Mouse (Mus musculus): ENCODE measurements around the gene Tbc1d8. TPM values are rescaled to one million over a fixed set of nuclear protein-coding genes. Genes with fewer than 3 reads are reported as not detected.

Tbc1d8 gene
- polyA plus RNA-seq, 1 experiment from 2014 or later = 9.1 TPM

DNA sequence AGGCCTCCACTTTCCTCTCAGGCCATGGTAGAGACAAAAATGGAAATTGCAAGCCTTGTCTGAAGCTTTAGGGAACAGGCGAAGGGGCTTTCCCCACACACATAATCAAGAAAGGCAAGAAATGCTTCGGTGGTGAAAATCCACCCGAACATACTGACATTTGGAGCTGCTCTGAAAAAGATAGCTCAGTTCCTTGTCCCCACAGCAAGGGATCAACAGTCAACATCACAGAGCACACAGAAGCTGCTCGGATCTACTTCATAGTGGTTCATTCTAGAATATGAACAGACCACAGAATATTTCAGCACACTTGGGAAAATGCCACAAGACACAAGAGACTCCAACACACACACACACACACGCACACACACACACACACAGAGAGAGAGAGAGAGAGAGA, 14.6 kb upstream of the Tbc1d8 start:
- no peak for ATAC-seq (replicated peaks; ENCODE audit: low FRiP score, low TSS enrichment, low read depth)
- Histone ChIP-seq H3K27me3 (replicated peaks; ENCODE audit: control insufficient read depth, insufficient read depth, low read length) (no peaks in the 10 kb centered on the region), H3K27ac (ENCODE audit: low read depth) (no peak overlapping the region), H3K9me3 (ENCODE audit: control insufficient read depth, low read length) (no peaks in the 10 kb centered on the region), H3K4me1 (replicated peaks; ENCODE audit: control insufficient read depth, insufficient read depth, low read length) (no peaks in the 10 kb centered on the region), H3K4me2 (ENCODE audit: low read length) (no peak overlapping the region), H3K36me3 (ENCODE audit: control insufficient read depth, insufficient read depth, low read length) (no peaks in the 10 kb centered on the region), H3K4me3 (ENCODE audit: low read depth, low read length) (no peak overlapping the region), H3K9ac (ENCODE audit: low read length) (no peak overlapping the region)
- no peak for DNase-seq (ENCODE audit: low spot score)
- 86% methylated on average over 5 of the region's 5 CpGs for WGBS

GRCm38 (mm10) chr1:39487370-39487769, 8.8 kb upstream of the Tbc1d8 start:
- Histone ChIP-seq H3K36me3 (ENCODE audit: control insufficient read depth, insufficient read depth, low read length) (no peaks in the 10 kb centered on the region), H3K27ac (ENCODE audit: low read depth) (no peak overlapping the region), H3K4me1 (replicated peaks; ENCODE audit: control insufficient read depth, insufficient read depth, low read length) (no peaks in the 10 kb centered on the region), H3K9ac (ENCODE audit: low read length) (no peak overlapping the region), H3K27me3 (replicated peaks; ENCODE audit: control insufficient read depth, insufficient read depth, low read length) (no peaks in the 10 kb centered on the region), H3K9me3 (ENCODE audit: control insufficient read depth, low read length) (no peaks in the 10 kb centered on the region), H3K4me2 (ENCODE audit: low read length) (no peak overlapping the region), H3K4me3 (ENCODE audit: low read depth, low read length) (no peak overlapping the region)
- ATAC-seq (replicated peaks; ENCODE audit: low FRiP score, low TSS enrichment, low read depth) = no peak
- DNase-seq (ENCODE audit: low spot score) = no peak
- 80% methylated on average over 3 of the region's 3 CpGs for WGBS

DNA sequence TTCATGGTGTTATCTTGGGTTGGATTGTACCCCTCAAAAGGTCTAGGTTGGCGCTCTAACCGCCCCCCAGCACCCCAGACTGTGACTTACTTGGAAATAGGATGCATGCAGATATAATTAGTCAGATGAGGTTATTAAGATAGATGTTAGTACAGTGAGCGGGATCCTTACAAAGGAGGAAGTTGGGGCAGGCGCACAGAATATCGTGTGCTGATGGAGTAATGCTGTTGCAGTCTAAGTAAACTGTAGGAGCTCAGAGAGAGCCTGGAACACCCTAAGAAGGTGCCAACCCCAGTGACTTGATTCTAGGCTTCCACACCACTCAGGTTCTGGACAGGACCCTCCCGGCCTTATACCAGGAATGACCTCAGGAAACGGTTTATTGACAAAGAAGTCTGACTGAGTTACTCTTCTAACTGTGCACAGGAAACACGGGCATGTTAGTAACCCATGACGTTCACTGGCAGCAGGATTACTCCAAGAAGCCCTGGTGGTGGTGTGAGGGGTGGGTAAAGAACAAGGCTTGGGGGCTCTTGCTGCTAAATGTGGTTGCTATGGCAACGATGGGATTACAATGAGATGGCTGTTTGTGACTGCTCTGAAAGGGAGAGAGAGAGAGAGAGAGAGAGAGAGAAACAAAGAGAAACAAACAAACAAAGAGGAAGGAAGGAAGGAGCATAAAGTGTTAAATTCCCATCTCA, 3.7 kb upstream of the Tbc1d8 start:
- DNase-seq (ENCODE audit: low spot score) = no peak
- no peak overlapping the region for H3K9ac ChIP-seq (ENCODE audit: low read length)
- ATAC-seq (replicated peaks; ENCODE audit: low FRiP score, low TSS enrichment, low read depth) = no peak
- H3K36me3 ChIP-seq (ENCODE audit: control insufficient read depth, insufficient read depth, low read length) = no peaks in the 10 kb centered on the region
- H3K9me3 ChIP-seq (ENCODE audit: control insufficient read depth, low read length) = no peaks in the 10 kb centered on the region
- H3K4me3 ChIP-seq (ENCODE audit: low read depth, low read length) = no peak overlapping the region
- no peak overlapping the region for H3K27ac ChIP-seq (ENCODE audit: low read depth)
- H3K27me3 ChIP-seq (replicated peaks; ENCODE audit: control insufficient read depth, insufficient read depth, low read length) = peaks cover 6% of the 10 kb centered on the region; the same call in 1 of the 2 replicates
- no peak overlapping the region for H3K4me2 ChIP-seq (ENCODE audit: low read length)
- WGBS = 62% methylated on average over 10 of the region's 10 CpGs
- H3K4me1 ChIP-seq (replicated peaks; ENCODE audit: control insufficient read depth, insufficient read depth, low read length) = no peaks in the 10 kb centered on the region

- peaks cover 6% of the 10 kb centered on the region; the same call in 1 of the 2 replicates for H3K27me3 ChIP-seq (replicated peaks; ENCODE audit: control insufficient read depth, insufficient read depth, low read length)
- H3K4me2 ChIP-seq (ENCODE audit: low read length) = peak overlapping the region; percentile 68
- no peaks in the 10 kb centered on the region for H3K4me1 ChIP-seq (replicated peaks; ENCODE audit: control insufficient read depth, insufficient read depth, low read length)
- DNase-seq (ENCODE audit: low spot score) = no peak
- 53% methylated on average over 5 of the region's 5 CpGs for WGBS
- H3K36me3 ChIP-seq (ENCODE audit: control insufficient read depth, insufficient read depth, low read length) = no peaks in the 10 kb centered on the region
- no peak for ATAC-seq (replicated peaks; ENCODE audit: low FRiP score, low TSS enrichment, low read depth)
- peaks cover 3% of the 10 kb centered on the region; the same call in 1 of the 2 replicates for H3K9me3 ChIP-seq (ENCODE audit: control insufficient read depth, low read length)
- no peak overlapping the region for H3K27ac ChIP-seq (ENCODE audit: low read depth)
- no peak overlapping the region for H3K9ac ChIP-seq (ENCODE audit: low read length)
- peak overlapping the region; percentile 58; the same call in 1 of the 2 replicates for H3K4me3 ChIP-seq (ENCODE audit: low read depth, low read length)
Measured at GRCm38 (mm10) chr1:39479254-39479653, 699 bp upstream of the Tbc1d8 start.

DNA sequence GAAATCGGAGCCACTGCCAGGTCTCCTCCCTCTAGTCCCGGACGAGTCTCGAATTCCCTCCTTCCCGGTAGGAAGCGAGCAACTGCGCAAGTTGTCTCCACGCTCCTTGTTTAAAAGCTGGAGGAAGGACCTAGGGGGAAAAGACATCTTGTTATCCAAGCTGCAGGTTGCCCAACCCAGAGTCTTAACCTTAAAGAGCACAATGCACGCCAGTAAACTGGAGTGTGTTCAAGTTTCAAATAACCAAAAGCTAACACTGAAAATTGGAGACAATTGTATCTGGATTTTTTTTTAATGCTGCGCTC, 293 bp upstream of the Tbc1d8 start:
- Histone ChIP-seq H3K27me3 (replicated peaks; ENCODE audit: control insufficient read depth, insufficient read depth, low read length) (peaks cover 6% of the 10 kb centered on the region; the same call in 1 of the 2 replicates), H3K4me2 (ENCODE audit: low read length) (peak overlapping the region; percentile 68), H3K4me3 (ENCODE audit: low read depth, low read length) (peak overlapping the region; percentile 58), H3K4me1 (replicated peaks; ENCODE audit: control insufficient read depth, insufficient read depth, low read length) (no peaks in the 10 kb centered on the region), H3K36me3 (ENCODE audit: control insufficient read depth, insufficient read depth, low read length) (no peaks in the 10 kb centered on the region), H3K27ac (ENCODE audit: low read depth) (peak overlapping the region; percentile 71), H3K9ac (ENCODE audit: low read length) (no peak overlapping the region), H3K9me3 (ENCODE audit: control insufficient read depth, low read length) (peaks cover 3% of the 10 kb centered on the region; the same call in 1 of the 2 replicates)
- ATAC-seq (replicated peaks; ENCODE audit: low FRiP score, low TSS enrichment, low read depth) = peak; percentile 12; the same call in 1 of the 2 replicates
- WGBS = 4% methylated on average over 10 of the region's 10 CpGs
- no peak for DNase-seq (ENCODE audit: low spot score)

DNA sequence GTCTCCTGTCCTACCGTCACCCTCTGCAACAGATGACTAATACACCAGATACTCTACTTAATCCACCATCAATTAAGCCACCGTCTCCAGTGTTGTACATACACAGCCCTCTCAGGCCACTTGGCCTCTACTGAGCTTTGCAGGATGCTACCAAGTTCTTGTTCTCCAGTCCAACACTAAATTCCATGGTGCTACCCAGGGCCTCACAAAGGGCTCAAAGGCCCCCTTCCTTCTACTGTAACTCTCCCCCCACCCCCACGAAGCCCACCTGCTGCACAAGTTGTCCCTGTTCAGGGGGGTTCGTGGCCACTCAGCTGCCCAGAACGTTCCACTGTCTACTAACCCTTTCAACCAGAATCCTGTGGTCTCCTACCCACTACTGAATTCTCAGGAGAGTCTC, 1.5 kb downstream of the Tbc1d8 start:
- H3K36me3 ChIP-seq (ENCODE audit: control insufficient read depth, insufficient read depth, low read length) = no peaks in the 10 kb centered on the region
- DNase-seq (ENCODE audit: low spot score) (no peak), ATAC-seq (replicated peaks; ENCODE audit: low FRiP score, low TSS enrichment, low read depth) (no peak)
- 71% methylated on average over 5 of the region's 5 CpGs for WGBS
- H3K27me3 ChIP-seq (replicated peaks; ENCODE audit: control insufficient read depth, insufficient read depth, low read length) = peaks cover 6% of the 10 kb centered on the region; the same call in 1 of the 2 replicates
- H3K4me3 ChIP-seq (ENCODE audit: low read depth, low read length) = 0 out of 2 replicates have a peak overlapping the region, but pooled peaks have one; percentile 58
- H3K9me3 ChIP-seq (ENCODE audit: control insufficient read depth, low read length) = peaks cover 3% of the 10 kb centered on the region; the same call in 1 of the 2 replicates
- H3K27ac ChIP-seq (ENCODE audit: low read depth) = no peak overlapping the region
- H3K4me1 ChIP-seq (replicated peaks; ENCODE audit: control insufficient read depth, insufficient read depth, low read length) = no peaks in the 10 kb centered on the region
- H3K9ac ChIP-seq (ENCODE audit: low read length) = no peak overlapping the region
- H3K4me2 ChIP-seq (ENCODE audit: low read length) = peak overlapping the region; percentile 68

DNA sequence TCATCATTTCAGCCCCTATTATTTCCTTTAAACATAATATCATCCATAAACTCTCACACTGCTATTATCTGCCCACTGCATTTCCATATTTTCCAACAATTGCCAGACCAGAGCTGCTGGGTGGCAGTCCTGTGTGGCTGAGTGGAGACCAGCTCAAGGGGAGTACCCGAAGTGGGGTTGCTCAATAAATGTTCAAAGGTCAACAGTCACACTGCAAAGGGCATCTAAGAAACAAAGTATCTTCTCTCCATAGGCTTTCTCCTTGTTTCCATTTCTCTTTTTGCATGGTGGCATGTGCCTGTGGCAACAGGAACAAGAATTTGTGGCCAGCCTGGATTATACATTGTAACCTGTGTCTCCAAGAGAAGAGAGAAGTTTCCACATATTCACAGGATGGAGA, 2.2 kb downstream of the Tbc1d8 start:
- no peak for ATAC-seq (replicated peaks; ENCODE audit: low FRiP score, low TSS enrichment, low read depth)

DNA sequence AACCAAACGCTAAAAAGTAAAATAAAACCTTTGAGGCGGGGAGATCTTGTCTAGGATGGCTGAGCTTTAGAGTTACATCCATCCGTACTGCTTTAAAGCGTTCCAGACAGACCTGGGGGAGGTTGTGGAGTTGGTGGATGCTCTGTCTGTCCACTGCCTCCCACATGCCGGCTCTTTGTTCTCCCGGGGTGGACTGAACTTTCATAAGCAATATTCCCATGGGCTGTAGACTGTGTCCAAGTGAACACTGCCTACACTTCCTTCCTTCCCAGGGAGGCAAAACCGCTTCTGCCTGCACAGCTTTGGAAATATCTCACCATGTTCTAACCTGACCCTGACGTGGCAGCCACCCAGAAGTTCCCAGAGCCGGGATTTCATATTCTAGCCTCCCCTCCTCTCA, 4.0 kb downstream of the Tbc1d8 start:
- ATAC-seq (replicated peaks; ENCODE audit: low FRiP score, low TSS enrichment, low read depth) (no peak), DNase-seq (ENCODE audit: low spot score) (no peak)
- Histone ChIP-seq H3K4me1 (replicated peaks; ENCODE audit: control insufficient read depth, insufficient read depth, low read length) (0 out of 2 replicates have a peak, but pooled peaks cover 4% of the 10 kb centered on the region), H3K9me3 (ENCODE audit: control insufficient read depth, low read length) (peaks cover 3% of the 10 kb centered on the region; the same call in 1 of the 2 replicates), H3K4me3 (ENCODE audit: low read depth, low read length) (no peak overlapping the region), H3K27ac (ENCODE audit: low read depth) (no peak overlapping the region), H3K36me3 (ENCODE audit: control insufficient read depth, insufficient read depth, low read length) (no peaks in the 10 kb centered on the region), H3K27me3 (replicated peaks; ENCODE audit: control insufficient read depth, insufficient read depth, low read length) (peaks cover 6% of the 10 kb centered on the region; the same call in 1 of the 2 replicates), H3K9ac (ENCODE audit: low read length) (no peak overlapping the region), H3K4me2 (ENCODE audit: low read length) (no peak overlapping the region)
- WGBS = 74% methylated on average over 9 of the region's 9 CpGs

More for the DNA sequence above, 2.2 kb downstream of the Tbc1d8 start:
- Histone ChIP-seq H3K4me2 (ENCODE audit: low read length) (no peak overlapping the region), H3K36me3 (ENCODE audit: control insufficient read depth, insufficient read depth, low read length) (no peaks in the 10 kb centered on the region), H3K27ac (ENCODE audit: low read depth) (no peak overlapping the region), H3K9ac (ENCODE audit: low read length) (no peak overlapping the region), H3K4me1 (replicated peaks; ENCODE audit: control insufficient read depth, insufficient read depth, low read length) (0 out of 2 replicates have a peak, but pooled peaks cover 2% of the 10 kb centered on the region), H3K9me3 (ENCODE audit: control insufficient read depth, low read length) (peaks cover 3% of the 10 kb centered on the region; the same call in 1 of the 2 replicates), H3K27me3 (replicated peaks; ENCODE audit: control insufficient read depth, insufficient read depth, low read length) (peaks cover 6% of the 10 kb centered on the region; the same call in 1 of the 2 replicates), H3K4me3 (ENCODE audit: low read depth, low read length) (no peak overlapping the region)
- 72% methylated on average over 1 of the region's 1 CpGs for WGBS
- no peak for DNase-seq (ENCODE audit: low spot score)
